Comparison of ENCODE assay signal across 13 mouse cellular contexts in genomic region chr7:35745281-35745702, GRCm38 (mm10). TPM values are rescaled to one million over a fixed set of nuclear protein-coding genes. Genes with fewer than 3 reads are reported as not detected.
DNase-seq lines count a peak whose midpoint lies in the region; ATAC-seq and TF ChIP-seq lines count a peak whose summit lies in the region.
"Had no signal": no experiment of that assay in that cellular context is flagged by ENCODE, and none has a peak within 500 bp of the region (broad histone marks: within the 10 kb centered on the region; RNA-seq: fewer than 3 reads in every experiment).

No protein-coding gene starts in this region.

- ATAC-seq in lung, postnatal 0 days = peak; percentile 44
- ATAC-seq in liver, embryonic 13.5 days (ENCODE audit: low read depth) = peak; percentile 74
- ATAC-seq in hindbrain, embryonic 12.5 days (ENCODE audit: low FRiP score) = no peak
- ATAC-seq: forebrain, embryonic 16.5 days; intestine, embryonic 16.5 days had no signal

- TF ChIP-seq EP300 in lung, postnatal 0 days (IDR thresholded peaks at IDR 0.05) = no peak

- H3K9ac ChIP-seq in lung, postnatal 0 days (replicated peaks; ENCODE audit: low read depth) = no peak overlapping the region
- no peak overlapping the region for H3K9ac ChIP-seq in liver, embryonic 13.5 days
- no peak overlapping the region for H3K9ac ChIP-seq in hindbrain, embryonic 12.5 days
- H3K9ac ChIP-seq: limb, embryonic 15.5 days had no signal

- H3K36me3 ChIP-seq in lung, postnatal 0 days (ENCODE audit: insufficient read depth, low read length) = peaks cover 12% of the 10 kb centered on the region; the same call in 1 of the 2 replicates
- H3K36me3 ChIP-seq in liver, embryonic 13.5 days = peaks cover 30% of the 10 kb centered on the region
- H3K36me3 ChIP-seq in hindbrain, embryonic 12.5 days = peaks cover 63% of the 10 kb centered on the region

- 65% methylated on average over 6 of the region's 6 CpGs for WGBS in lung, postnatal 0 days
- WGBS in liver, embryonic 13.5 days (ENCODE audit: insufficient replicate concordance) = 53% methylated on average over 6 of the region's 6 CpGs
- WGBS in hindbrain, embryonic 12.5 days = 87% methylated on average over 6 of the region's 6 CpGs

- H3K4me3 ChIP-seq in lung, postnatal 0 days (ENCODE audit: low read depth, low read length) = no peak overlapping the region
- no peak overlapping the region for H3K4me3 ChIP-seq in liver, embryonic 13.5 days (replicated peaks)
- H3K4me3 ChIP-seq in hindbrain, embryonic 12.5 days = no peak overlapping the region
- H3K4me3 ChIP-seq: limb, embryonic 15.5 days had no signal

- no peak overlapping the region for H3K27ac ChIP-seq in lung, postnatal 0 days (ENCODE audit: low read length)
- peak overlapping the region; percentile 64 for H3K27ac ChIP-seq in liver, embryonic 13.5 days
- no peak overlapping the region for H3K27ac ChIP-seq in hindbrain, embryonic 12.5 days
- H3K27ac ChIP-seq: limb, embryonic 15.5 days had no signal

- intact Hi-C loops in left cerebral cortex, postnatal 14 days (cut with DNase I) = no loop called here

- no peak for TF ChIP-seq CTCF in lung, postnatal 0 days (IDR thresholded peaks at IDR 0.05)

- H3K4me2 ChIP-seq in lung, postnatal 0 days (replicated peaks; ENCODE audit: low read depth, low read length) = no peak overlapping the region
- H3K4me2 ChIP-seq in liver, embryonic 13.5 days = no peak overlapping the region
- no peak overlapping the region for H3K4me2 ChIP-seq in hindbrain, embryonic 12.5 days (replicated peaks)
- H3K4me2 ChIP-seq: limb, embryonic 15.5 days had no signal

- no peaks in the 10 kb centered on the region for H3K27me3 ChIP-seq in lung, postnatal 0 days (replicated peaks; ENCODE audit: insufficient read depth, low read length)
- no peaks in the 10 kb centered on the region for H3K27me3 ChIP-seq in liver, embryonic 13.5 days
- no peaks in the 10 kb centered on the region for H3K27me3 ChIP-seq in hindbrain, embryonic 12.5 days
- H3K27me3 ChIP-seq: limb, embryonic 15.5 days had no signal

- no peaks in the 10 kb centered on the region for H3K9me3 ChIP-seq in lung, postnatal 0 days (ENCODE audit: low read length)
- H3K9me3 ChIP-seq in liver, embryonic 13.5 days (replicated peaks) = no peaks in the 10 kb centered on the region
- H3K9me3 ChIP-seq in hindbrain, embryonic 12.5 days (replicated peaks) = no peaks in the 10 kb centered on the region
- H3K9me3 ChIP-seq: limb, embryonic 15.5 days had no signal

- peak; percentile 6 for DNase-seq in embryo, embryonic 10 days (ENCODE audit: low spot score)
- no peak for DNase-seq in embryo, embryonic 11 days
- no peak for DNase-seq in lung, postnatal 0 days (ENCODE audit: low spot score)
- DNase-seq in lung, postnatal 36 days = no peak
- DNase-seq in liver, embryonic 13.5 days = no peak
- no peak for DNase-seq in thymus, postnatal 14 days
- DNase-seq in left cerebral cortex, postnatal 14 days (ENCODE audit: low spot score in 2 of 2) = no peak
- DNase-seq: cerebellum, postnatal 25 days; heart, postnatal 4 days had no signal

- H3K4me1 ChIP-seq in lung, postnatal 0 days (ENCODE audit: insufficient read depth, low read depth, low read length) = no peaks in the 10 kb centered on the region
- peaks cover 12% of the 10 kb centered on the region for H3K4me1 ChIP-seq in liver, embryonic 13.5 days (replicated peaks)
- H3K4me1 ChIP-seq in hindbrain, embryonic 12.5 days = no peaks in the 10 kb centered on the region
- H3K4me1 ChIP-seq: limb, embryonic 15.5 days had no signal

RNA-seq across cellular contexts. Expression of gene Dpy19l3, which starts 9.0 kb away (rescaled TPM):
- polyA plus RNA-seq in lung, postnatal 0 days (2015; fragmentation: Nextera tagmentation; extraction: Ambion mirVana) = 14.3 and 16.2 TPM in 2 replicates
- polyA plus RNA-seq in liver, embryonic 13.5 days (2015; fragmentation: Nextera tagmentation; extraction: Ambion mirVana) = 6.6 and 10.2 TPM in 2 replicates
- 38.9 and 40.8 TPM in 2 replicates for polyA plus RNA-seq in hindbrain, embryonic 12.5 days (2016; fragmentation: Nextera tagmentation; extraction: Ambion mirVana)
- total RNA-seq in left cerebral cortex, postnatal 14 days (2021) = 10 to 100 TPM; 58.7 to 61.6 TPM

RNA-seq across cellular contexts. Expression of gene Zfp507, which starts 57.5 kb away (rescaled TPM):
- polyA plus RNA-seq in lung, postnatal 0 days (2015; fragmentation: Nextera tagmentation; extraction: Ambion mirVana) = 6.9 and 10.1 TPM in 2 replicates
- 4.6 and 6.3 TPM in 2 replicates for polyA plus RNA-seq in liver, embryonic 13.5 days (2015; fragmentation: Nextera tagmentation; extraction: Ambion mirVana)
- polyA plus RNA-seq in hindbrain, embryonic 12.5 days (2016; fragmentation: Nextera tagmentation; extraction: Ambion mirVana) = 26.0 and 29.1 TPM in 2 replicates
- 10 to 100 TPM; 25.2 to 27.1 TPM for total RNA-seq in left cerebral cortex, postnatal 14 days (2021)
